Mouse (Mus musculus): ENCODE results near the gene Armh2.

DNA sequence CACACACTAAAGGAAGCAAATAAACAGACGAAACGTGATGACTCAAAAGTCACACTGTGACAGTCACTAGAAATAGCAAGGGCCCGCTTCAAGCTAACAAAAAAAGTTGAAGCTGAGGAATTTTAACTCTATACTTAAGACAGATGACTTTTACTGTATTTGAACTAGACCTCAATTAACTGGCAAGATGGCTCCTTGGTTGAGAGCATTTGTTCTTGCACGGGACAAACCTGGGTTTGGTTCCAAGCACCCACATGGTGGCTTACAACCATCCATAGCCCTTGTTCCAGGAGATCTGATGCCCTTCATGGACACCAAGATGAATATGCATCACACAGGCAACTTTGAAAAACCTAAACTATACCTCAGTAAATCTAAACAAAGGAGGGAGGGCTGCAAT is 21.2 kb downstream of the Armh2 start:
- no peak for TF ChIP-seq TCF12 (IDR thresholded peaks at IDR 0.05; ENCODE audit: insufficient read depth, poor library complexity, severe bottlenecking)
- no peak for TF ChIP-seq POLR2AphosphoS2 (IDR thresholded peaks at IDR 0.05; ENCODE audit: insufficient read length, low read depth)
- TF ChIP-seq USF1 (IDR thresholded peaks at IDR 0.05; ENCODE audit: low read depth), result no peak
- no peak for TF ChIP-seq MYOG (IDR thresholded peaks at IDR 0.05; ENCODE audit: control insufficient read depth in 1 of 3, insufficient read depth in 1 of 3, insufficient read length in 2 of 3, low read depth in 2 of 3)
- no peak for TF ChIP-seq POLR2A (IDR thresholded peaks at IDR 0.05; ENCODE audit: insufficient read length, low read depth)
- no peak for TF ChIP-seq MYOD1 (IDR thresholded peaks at IDR 0.05; ENCODE audit: control insufficient read depth in 1 of 3, insufficient read length in 2 of 3, low read depth in 2 of 3)
- no peak for TF ChIP-seq MAX (IDR thresholded peaks at IDR 0.05; ENCODE audit: low read depth)
- no peak for TF ChIP-seq E2F4 (IDR thresholded peaks at IDR 0.05; ENCODE audit: insufficient read depth)
- TF ChIP-seq REST (IDR thresholded peaks at IDR 0.05; ENCODE audit: insufficient read depth, insufficient read length), result no peak
